Comparison of ENCODE assay signal across 20 mouse cellular contexts in genomic region chr2:154401976-154402375, GRCm38 (mm10). TPM values are rescaled to one million over a fixed set of nuclear protein-coding genes. Genes with fewer than 3 reads are reported as not detected.
DNase-seq lines count a peak whose midpoint lies in the region; ATAC-seq and TF ChIP-seq lines count a peak whose summit lies in the region.
"Had no signal": no experiment of that assay in that cellular context is flagged by ENCODE, and none has a peak within 500 bp of the region (broad histone marks: within the 10 kb centered on the region; RNA-seq: fewer than 3 reads in every experiment).

No protein-coding gene starts in this region.

- no peak for TF ChIP-seq RAD21 in MEL (IDR thresholded peaks at IDR 0.05; ENCODE audit: low read depth, low read length)

- no peak overlapping the region for H3K9ac ChIP-seq in heart, embryonic 16.5 days (ENCODE audit: low read length)
- H3K9ac ChIP-seq in MEL (ENCODE audit: control insufficient read depth, low read depth, low read length, poor library complexity, severe bottlenecking): no peak overlapping the region
- H3K9ac ChIP-seq: embryonic facial prominence, embryonic 12.5 days; embryonic facial prominence, embryonic 15.5 days; forebrain, embryonic 12.5 days; forebrain, embryonic 15.5 days; hindbrain, embryonic 15.5 days had no signal

- H3K27ac ChIP-seq in gastrocnemius, adult 2 months: peak overlapping the region; percentile 98
- peak overlapping the region; percentile 96 for H3K27ac ChIP-seq in heart, embryonic 16.5 days (ENCODE audit: low read length)
- H3K27ac ChIP-seq in MEL (ENCODE audit: control insufficient read depth, low read depth, low read length): no peak overlapping the region
- H3K27ac ChIP-seq: embryonic facial prominence, embryonic 12.5 days; embryonic facial prominence, embryonic 15.5 days; forebrain, embryonic 12.5 days; forebrain, embryonic 15.5 days; hindbrain, embryonic 15.5 days had no signal

- no peaks in the 10 kb centered on the region for H3K79me2 ChIP-seq in MEL (ENCODE audit: control insufficient read depth, insufficient read depth, low read length, poor library complexity)

- ATAC-seq in heart, embryonic 16.5 days (replicated peaks; ENCODE audit: extremely low read depth, insufficient read depth, low FRiP score): no peak
- ATAC-seq in erythroid progenitor cell, adult 5-6 weeks (replicated peaks; ENCODE audit: low FRiP score, poor library complexity, severe bottlenecking): no peak
- ATAC-seq: forebrain, embryonic 15.5 days had no signal

- no peak for TF ChIP-seq CTCF in gastrocnemius, adult 2 months (IDR thresholded peaks at IDR 0.05)
- TF ChIP-seq CTCF in MEL (IDR thresholded peaks at IDR 0.05 in 2 of 3, conservative IDR thresholded peaks at IDR 0.05 in 1 of 3; ENCODE audit: control insufficient read depth in 1 of 3, insufficient read depth in 1 of 3, low read depth in 2 of 3, low read length in 3 of 3, poor library complexity in 1 of 3, severe bottlenecking in 1 of 3): no peak

- intact Hi-C loops in gastrocnemius, adult 2 months (cut with DNase I): no loop called here

- peaks cover 50% of the 10 kb centered on the region for H3K4me1 ChIP-seq in heart, embryonic 16.5 days (ENCODE audit: control insufficient read depth, insufficient read depth, low read length)
- H3K4me1 ChIP-seq in MEL (ENCODE audit: control insufficient read depth in 1 of 2, insufficient read depth in 2 of 2, low read length in 2 of 2): peaks cover 2 to 12% of the 10 kb centered on the region in 2 experiments; a peak in 3 of 4 replicates

- TF ChIP-seq POLR2A in MEL (IDR thresholded peaks at IDR 0.05; ENCODE audit: control insufficient read depth in 1 of 2, insufficient read depth in 1 of 2, low read depth in 1 of 2, low read length in 2 of 2, poor library complexity in 1 of 2): no peak

- no peak overlapping the region; the same call in 1 of the 2 replicates for H3K4me3 ChIP-seq in gastrocnemius, adult 2 months
- H3K4me3 ChIP-seq in heart, embryonic 16.5 days (ENCODE audit: low read length): no peak overlapping the region
- H3K4me3 ChIP-seq in MEL (ENCODE audit: control insufficient read depth in 1 of 2, insufficient read depth in 1 of 2, low read depth in 2 of 2, low read length in 2 of 2): no peak overlapping the region
- H3K4me3 ChIP-seq: embryonic facial prominence, embryonic 12.5 days; embryonic facial prominence, embryonic 15.5 days; forebrain, embryonic 12.5 days; forebrain, embryonic 15.5 days; heart, adult 2 months; hindbrain, embryonic 15.5 days had no signal

- H3K9me3 ChIP-seq in heart, embryonic 16.5 days (replicated peaks; ENCODE audit: control insufficient read depth, low read length): no peaks in the 10 kb centered on the region
- no peaks in the 10 kb centered on the region for H3K9me3 ChIP-seq in MEL (replicated peaks; ENCODE audit: insufficient read depth, low read length)
- H3K9me3 ChIP-seq: embryonic facial prominence, embryonic 12.5 days; embryonic facial prominence, embryonic 15.5 days; forebrain, embryonic 12.5 days; forebrain, embryonic 15.5 days; hindbrain, embryonic 15.5 days had no signal

- TF ChIP-seq EP300 in MEL (IDR thresholded peaks at IDR 0.05; ENCODE audit: low read depth in 1 of 2, low read length in 2 of 2): 0 out of 4 replicates have a peak, but pooled peaks of 1 of the 2 experiments have one; percentile 12

- DNase-seq in gastrocnemius, adult 2 months: no peak
- no peak for DNase-seq in gastrocnemius, postnatal 4 days (ENCODE audit: low spot score in 2 of 2)
- DNase-seq in heart, adult 18-20 months: no peak
- peak; percentile 63 for DNase-seq in MEL (ENCODE audit: low read depth, low spot score)
- DNase-seq: B cell, adult 2 months; cerebellum, adult 18-20 months; cerebellum, adult 9-10 months; cerebellum, postnatal 14 days; gastrocnemius, postnatal 10 days; gastrocnemius, postnatal 36 days; heart, adult 2 months; kidney, adult 2 months had no signal

- no peak overlapping the region for H3K4me2 ChIP-seq in heart, embryonic 16.5 days (ENCODE audit: low read depth, low read length)
- H3K4me2 ChIP-seq: embryonic facial prominence, embryonic 12.5 days; embryonic facial prominence, embryonic 15.5 days; forebrain, embryonic 12.5 days; forebrain, embryonic 15.5 days; hindbrain, embryonic 15.5 days had no signal

- WGBS in heart, embryonic 16.5 days: 21% methylated on average over 1 of the region's 1 CpGs

- no peaks in the 10 kb centered on the region for H3K27me3 ChIP-seq in heart, embryonic 16.5 days (ENCODE audit: control insufficient read depth, insufficient read depth, low read length)
- H3K27me3 ChIP-seq in MEL (ENCODE audit: control insufficient read depth in 1 of 2, insufficient read depth in 2 of 2, low read length in 2 of 2): no peaks in the 10 kb centered on the region
- H3K27me3 ChIP-seq: embryonic facial prominence, embryonic 15.5 days; forebrain, embryonic 15.5 days; hindbrain, embryonic 15.5 days; Patski had no signal

- peaks cover 25% of the 10 kb centered on the region for H3K36me3 ChIP-seq in heart, embryonic 16.5 days (ENCODE audit: control insufficient read depth, insufficient read depth)
- peaks cover 0 to 8% of the 10 kb centered on the region in 2 experiments; a peak in 2 of 4 replicates for H3K36me3 ChIP-seq in MEL (ENCODE audit: control insufficient read depth in 1 of 2, insufficient read depth in 2 of 2, low read length in 2 of 2)
- H3K36me3 ChIP-seq: embryonic facial prominence, embryonic 12.5 days; embryonic facial prominence, embryonic 15.5 days; forebrain, embryonic 12.5 days; forebrain, embryonic 15.5 days; hindbrain, embryonic 15.5 days had no signal

TF ChIP-seq in MEL, 35 proteins besides CTCF, POLR2A, EP300 and RAD21:
- TF ChIP-seq RCOR1 (IDR thresholded peaks at IDR 0.05; ENCODE audit: low read depth, low read length): 0 out of 2 replicates have a peak, but pooled peaks have one; percentile 39
- no peak for TF ChIP-seq ETS1 (IDR thresholded peaks at IDR 0.05; ENCODE audit: low read depth, low read length)
- TF ChIP-seq POLR2AphosphoS5 (IDR thresholded peaks at IDR 0.05; ENCODE audit: borderline replicate concordance, low read depth, low read length): no peak
- TF ChIP-seq GATA1 (IDR thresholded peaks at IDR 0.05; ENCODE audit: low read depth, low read length): no peak
- TF ChIP-seq TAL1 (IDR thresholded peaks at IDR 0.05; ENCODE audit: low read length): no peak
- TF ChIP-seq TBP (IDR thresholded peaks at IDR 0.05; ENCODE audit: low read depth, low read length): no peak
- TF ChIP-seq MYC (IDR thresholded peaks at IDR 0.05; ENCODE audit: low read depth, low read length): 0 out of 2 replicates have a peak, but pooled peaks have one; percentile 18
- TF ChIP-seq ZNF384 (IDR thresholded peaks at IDR 0.05; ENCODE audit: low read depth, low read length): peak; percentile 91

RNA-seq across cellular contexts. Expression of gene Snta1, which starts 5.9 kb away (rescaled TPM):
- total RNA-seq in gastrocnemius, adult 2 months (2021): 100 to 1,000 TPM; 245 to 247 TPM
- 100 to 1,000 TPM in 1 of 2 experiments, 10 to 100 TPM in 1; 96.6 to 121 TPM for total RNA-seq in gastrocnemius, postnatal 4 days (2021)
- 57.8 and 61.8 TPM in 2 replicates for polyA plus RNA-seq in heart, embryonic 16.5 days (2015; fragmentation: Nextera tagmentation; extraction: Ambion mirVana)
- total RNA-seq in heart, adult 18-20 months (2021): 10 to 100 TPM; 78.7 to 79.5 TPM
- 2.7 and 3.0 TPM in 2 replicates for total RNA-seq in MEL (2012; rRNA removed)
- 1 to 10 TPM in 1 of 2 experiments, not detected in 1; 6.7 TPM for polyA plus RNA-seq in MEL (2012; ENCODE audit: insufficient read depth in 1 of 2, insufficient read length in 2 of 2, low read depth in 1 of 2, low replicate concordance in 2 of 2, missing spikeins in 1 of 2)
- total RNA-seq in erythroid progenitor cell, adult 5-6 weeks (2015; ENCODE audit: low replicate concordance): not detected in 2 replicates
- 1.0 and 1.8 TPM in 2 replicates for total RNA-seq in erythroid progenitor cell, adult 5-6 weeks (2017; ENCODE audit: low replicate concordance)

RNA-seq across cellular contexts. Expression of gene Cdk5rap1, which starts 29.2 kb away (rescaled TPM):
- 10 to 100 TPM; 14.5 to 15.3 TPM for total RNA-seq in gastrocnemius, adult 2 months (2021)
- 10 to 100 TPM; 11.6 to 12.1 TPM for total RNA-seq in gastrocnemius, postnatal 4 days (2021)
- 15.4 and 20.0 TPM in 2 replicates for polyA plus RNA-seq in heart, embryonic 16.5 days (2015; fragmentation: Nextera tagmentation; extraction: Ambion mirVana)
- total RNA-seq in heart, adult 18-20 months (2021): 10 to 100 TPM; 17.3 to 22.8 TPM
- 14.1 and 14.7 TPM in 2 replicates for total RNA-seq in MEL (2012; rRNA removed)
- 10 to 100 TPM in 1 of 2 experiments, not detected in 1; 13.1 TPM for polyA plus RNA-seq in MEL (2012; ENCODE audit: insufficient read depth in 1 of 2, insufficient read length in 2 of 2, low read depth in 1 of 2, low replicate concordance in 2 of 2, missing spikeins in 1 of 2)
- 10.1 and 12.3 TPM in 2 replicates for total RNA-seq in erythroid progenitor cell, adult 5-6 weeks (2015; ENCODE audit: low replicate concordance)
- 8.2 and 28.1 TPM in 2 replicates for total RNA-seq in erythroid progenitor cell, adult 5-6 weeks (2017; ENCODE audit: low replicate concordance)

RNA-seq across cellular contexts. Expression of gene Cbfa2t2, which starts 34.3 kb away (rescaled TPM):
- 10 to 100 TPM; 13.4 to 17.9 TPM for total RNA-seq in gastrocnemius, adult 2 months (2021)
- total RNA-seq in gastrocnemius, postnatal 4 days (2021): 10 to 100 TPM; 37.2 to 38.2 TPM
- polyA plus RNA-seq in heart, embryonic 16.5 days (2015; fragmentation: Nextera tagmentation; extraction: Ambion mirVana): 28.5 and 29.7 TPM in 2 replicates
- total RNA-seq in heart, adult 18-20 months (2021): 10 to 100 TPM; 12.8 to 15.9 TPM
- total RNA-seq in MEL (2012; rRNA removed): 5.9 and 8.9 TPM in 2 replicates
- 10 to 100 TPM in 1 of 2 experiments, not detected in 1; 23.1 TPM for polyA plus RNA-seq in MEL (2012; ENCODE audit: insufficient read depth in 1 of 2, insufficient read length in 2 of 2, low read depth in 1 of 2, low replicate concordance in 2 of 2, missing spikeins in 1 of 2)
- 9.6 and 28.1 TPM in 2 replicates for total RNA-seq in erythroid progenitor cell, adult 5-6 weeks (2015; ENCODE audit: low replicate concordance)
- total RNA-seq in erythroid progenitor cell, adult 5-6 weeks (2017; ENCODE audit: low replicate concordance): 6.5 and 14.1 TPM in 2 replicates

Comparison
In these comparisons a context has a peak if more than half of its experiments do, and no peak if none do; other contexts are left out.
1. RNA of gene Snta1, which starts 5.9 kb away (total RNA-seq): 245 to 247 TPM in gastrocnemius, adult 2 months, 96.6 to 121 TPM in gastrocnemius, postnatal 4 days and 78.7 to 79.5 TPM in heart, adult 18-20 months; 2.7 to 3.0 TPM in MEL and 1.0 to 1.8 TPM in erythroid progenitor cell, adult 5-6 weeks; every median in the first group is over 10 times any median in the second.